Mouse (Mus musculus) intestine, postnatal 0 days (tissue): ENCODE measurements around the gene H2-K1. TPM values are rescaled to one million over a fixed set of nuclear protein-coding genes. Genes with fewer than 3 reads are reported as not detected.
"Not testable (repeated sequence)": the region's sequence is repeated elsewhere in the genome, so short reads cannot be mapped to it uniquely, and the experiment has no call there.

ENCODE experiments used
- ATAC-seq: fragments of 200-750 bp; cut with Nextera tagmentation; 2 replicates; pipeline ENCODE4 v1.8.0; 2017; ENCODE audit warnings: mild to moderate bottlenecking, moderate TSS enrichment, moderate library complexity
- H3K27ac ChIP-seq: fragments of 300-500 bp; sonication (generic); 2 replicates; pipeline ENCODE4 v1.5.1; 2014; ENCODE audit warnings: mild to moderate bottlenecking, low read depth, low read length, moderate library complexity
- H3K27me3 ChIP-seq: fragments of 300-500 bp; sonication (generic); replicated peaks from 2 replicates; pipeline ENCODE4 v1.6.1; 2014; ENCODE audit warnings: low read length, mixed read lengths; ENCODE audit not compliant: control insufficient read depth, insufficient read depth
- H3K36me3 ChIP-seq: fragments of 300-500 bp; sonication (generic); 2 replicates; pipeline ENCODE4 v1.6.1; 2014; ENCODE audit warnings: mild to moderate bottlenecking, moderate library complexity; ENCODE audit not compliant: control insufficient read depth, insufficient read depth
- H3K4me1 ChIP-seq: fragments of 300-500 bp; sonication (generic); replicated peaks from 2 replicates; pipeline ENCODE4 v1.6.1; 2014; ENCODE audit warnings: antibody characterized with exemption, low read length, mixed read lengths; ENCODE audit not compliant: control insufficient read depth, insufficient read depth
- H3K4me2 ChIP-seq: fragments of 300-500 bp; sonication (generic); replicated peaks from 2 replicates; pipeline ENCODE4 v1.6.1; 2014; ENCODE audit warnings: low read depth, mild to moderate bottlenecking, moderate library complexity
- H3K4me3 ChIP-seq: fragments of 300-500 bp; sonication (generic); 2 replicates; pipeline ENCODE4 v1.5.1; 2014; ENCODE audit warnings: low read depth, low read length
- H3K9ac ChIP-seq: fragments of 300-500 bp; sonication (generic); 2 replicates; pipeline ENCODE4 v1.6.1; 2014; ENCODE audit warnings: mild to moderate bottlenecking, low read depth, low read length
- H3K9me3 ChIP-seq: fragments of 300-500 bp; sonication (generic); 2 replicates; pipeline ENCODE4 v1.6.1; 2016; ENCODE audit warnings: mixed run types; ENCODE audit not compliant: control insufficient read depth
- CTCF ChIP-seq: sonication (generic); IDR thresholded peaks from 2 replicates; pipeline ENCODE4 v1.5.1; 2016; ENCODE audit warnings: low read depth, mild to moderate bottlenecking, control low read depth, antibody characterized with exemption, moderate library complexity
- WGBS: fragments of 180-500 bp; shearing (Covaris S2); extraction: QIAGEN DNeasy Blood & Tissue Kit; methylation state at CpG from one replicate; pipeline ENCODE4 v1.1.7; 2014; 5-methylcytosine and 5-hydroxymethylcytosine counted together
- polyA plus RNA-seq: library from polyadenylated mRNA; unstranded; fragments of >200 nt; fragmentation: Nextera tagmentation; extraction: Ambion mirVana; gene quantifications from 2 replicates; pipeline ENCODE4 v1.2.1, GENCODE M21; 2015

The H2-K1 gene
- polyA plus RNA-seq, 1 experiment from 2014 or later, result 933 TPM

GRCm38 (mm10) chr17:34021539-34022413 lies 21.6 kb upstream of the H2-K1 start:
- no peak for TF ChIP-seq CTCF
- no peak overlapping the region for H3K4me3 ChIP-seq
- H3K4me2 ChIP-seq, result no peak overlapping the region
- no peak overlapping the region for H3K27ac ChIP-seq
- no peaks in the 10 kb centered on the region for H3K27me3 ChIP-seq
- peaks cover 21% of the 10 kb centered on the region for H3K36me3 ChIP-seq
- no peak for ATAC-seq
- H3K9ac ChIP-seq, result no peak overlapping the region
- peaks cover 9% of the 10 kb centered on the region; the same call in 1 of the 2 replicates for H3K4me1 ChIP-seq
- H3K9me3 ChIP-seq, result no peaks in the 10 kb centered on the region
- 92% methylated on average over 22 of the region's 23 CpGs for WGBS

- no peak overlapping the region for H3K27ac ChIP-seq
- no peaks in the 10 kb centered on the region for H3K36me3 ChIP-seq
- H3K27me3 ChIP-seq, result no peaks in the 10 kb centered on the region
- no peaks in the 10 kb centered on the region for H3K9me3 ChIP-seq
- H3K4me1 ChIP-seq, result no peaks in the 10 kb centered on the region
- no peak overlapping the region for H3K9ac ChIP-seq
- no peak for TF ChIP-seq CTCF
- ATAC-seq, result no peak
- WGBS, result 92% methylated on average over 8 of the region's 8 CpGs
- no peak overlapping the region for H3K4me3 ChIP-seq
- no peak overlapping the region for H3K4me2 ChIP-seq
Observed at GRCm38 (mm10) chr17:34013436-34013835, 13.3 kb upstream of the H2-K1 start.

- H3K4me3 ChIP-seq, result no peak overlapping the region
- H3K9ac ChIP-seq, result no peak overlapping the region
- no peak for TF ChIP-seq CTCF
- no peak overlapping the region for H3K4me2 ChIP-seq
- H3K9me3 ChIP-seq, result no peaks in the 10 kb centered on the region
- ATAC-seq, result no peak
- no peaks in the 10 kb centered on the region for H3K27me3 ChIP-seq
- no peak overlapping the region for H3K27ac ChIP-seq
- H3K36me3 ChIP-seq, result no peaks in the 10 kb centered on the region
- 65% methylated on average over 5 of the region's 5 CpGs for WGBS
- H3K4me1 ChIP-seq, result no peaks in the 10 kb centered on the region
Observed at GRCm38 (mm10) chr17:34010156-34010555, 10.0 kb upstream of the H2-K1 start.

GRCm38 (mm10) chr17:34006570-34006969 lies 6.4 kb upstream of the H2-K1 start:
- TF ChIP-seq CTCF, result no peak
- Histone ChIP-seq H3K4me3 (no peak overlapping the region), H3K27ac (no peak overlapping the region), H3K9ac (no peak overlapping the region), H3K4me2 (no peak overlapping the region), H3K9me3 (no peaks in the 10 kb centered on the region), H3K4me1 (no peaks in the 10 kb centered on the region), H3K36me3 (no peaks in the 10 kb centered on the region), H3K27me3 (no peaks in the 10 kb centered on the region)
- WGBS, result 38% methylated on average over 2 of the region's 2 CpGs
- ATAC-seq, result no peak

- Histone ChIP-seq H3K27ac (no peak overlapping the region), H3K9me3 (no peaks in the 10 kb centered on the region), H3K4me2 (no peak overlapping the region), H3K9ac (no peak overlapping the region), H3K36me3 (no peaks in the 10 kb centered on the region), H3K4me1 (no peaks in the 10 kb centered on the region), H3K4me3 (no peak overlapping the region), H3K27me3 (no peaks in the 10 kb centered on the region)
- peak; percentile 84 for TF ChIP-seq CTCF
- no peak for ATAC-seq
- WGBS, result 7% methylated on average over 5 of the region's 5 CpGs
Observed at GRCm38 (mm10) chr17:34003426-34003825, 3.3 kb upstream of the H2-K1 start.

- not testable (repeated sequence) for ATAC-seq, H3K27ac ChIP-seq, H3K4me1 ChIP-seq, H3K9ac ChIP-seq, H3K9me3 ChIP-seq, H3K27me3 ChIP-seq
- 44% methylated on average over 2 of the region's 2 CpGs for WGBS
- Histone ChIP-seq H3K36me3 (peaks cover 12% of the 10 kb centered on the region; the same call in 1 of the 2 replicates), H3K4me2 (peak overlapping the region; percentile 98), H3K4me3 (peak overlapping the region; percentile 75)
Observed at GRCm38 (mm10) chr17:34000796-34001195, 649 bp upstream of the H2-K1 start.
